Mouse (Mus musculus) embryonic facial prominence, embryonic 14.5 days (tissue): ENCODE results near the gene Isca1. TPM values are rescaled to one million over a fixed set of nuclear protein-coding genes. Genes with fewer than 3 reads are reported as not detected.
A peak's percentile ranks its signal among the peaks of the same experiment; 100 is the strongest.
"Not testable (repeated sequence)": the region's sequence is repeated elsewhere in the genome, so short reads cannot be mapped to it uniquely, and the experiment has no call there.

Experiments used
- ATAC-seq: fragments of 200-750 bp; cut with Nextera tagmentation; 2 replicates; pipeline ENCODE4 v1.8.0; 2017; ENCODE audit warnings: low read depth, moderate number of reproducible peaks, moderate TSS enrichment
- DNase-seq: peaks from one replicate; pipeline ENCODE4 v3.0.0-alpha.2; 2015; ENCODE audit warnings: low spot score
- H3K27ac ChIP-seq: fragments of 300-500 bp; sonication (generic); replicated peaks from 2 replicates; pipeline ENCODE4 v1.5.1; 2014; ENCODE audit warnings: low read depth, mild to moderate bottlenecking, low read length, moderate library complexity
- H3K27me3 ChIP-seq: fragments of 300-500 bp; sonication (generic); replicated peaks from 2 replicates; pipeline ENCODE4 v1.6.1; 2014; ENCODE audit warnings: low read length; ENCODE audit not compliant: control insufficient read depth, insufficient read depth
- H3K36me3 ChIP-seq: fragments of 300-500 bp; sonication (generic); 2 replicates; pipeline ENCODE4 v1.6.1; 2014; ENCODE audit warnings: low read length, mixed read lengths; ENCODE audit not compliant: control insufficient read depth, insufficient read depth
- H3K4me1 ChIP-seq: fragments of 300-500 bp; sonication (generic); 2 replicates; pipeline ENCODE4 v1.6.1; 2014; ENCODE audit warnings: antibody characterized with exemption, low read length; ENCODE audit not compliant: control insufficient read depth, insufficient read depth
- H3K4me2 ChIP-seq: fragments of 300-500 bp; sonication (generic); 2 replicates; pipeline ENCODE4 v1.6.1; 2014; ENCODE audit warnings: low read depth, mild to moderate bottlenecking, low read length, moderate library complexity, mixed read lengths
- H3K4me3 ChIP-seq: fragments of 300-500 bp; sonication (generic); 2 replicates; pipeline ENCODE4 v1.5.1; 2014; ENCODE audit warnings: low read depth, mild to moderate bottlenecking, low read length
- H3K9ac ChIP-seq: fragments of 300-500 bp; sonication (generic); 2 replicates; pipeline ENCODE4 v1.6.1; 2014; ENCODE audit warnings: low read depth, mild to moderate bottlenecking, low read length, moderate library complexity, mixed read lengths
- H3K9me3 ChIP-seq: fragments of 300-500 bp; sonication (generic); 2 replicates; pipeline ENCODE4 v1.6.1; 2016; ENCODE audit warnings: low read length; ENCODE audit not compliant: control insufficient read depth
- WGBS: fragments of 180-500 bp; shearing (Covaris S2); extraction: QIAGEN DNeasy Blood & Tissue Kit; methylation state at CpG from one replicate; pipeline ENCODE4 v1.1.7; 2014; 5-methylcytosine and 5-hydroxymethylcytosine counted together
- polyA plus RNA-seq: library from polyadenylated mRNA; unstranded; fragments of >200 nt; fragmentation: Nextera tagmentation; extraction: Ambion mirVana; gene quantifications from 2 replicates; pipeline ENCODE4 v1.2.1, GENCODE M21; 2014

Isca1 gene
- polyA plus RNA-seq, 1 experiment from 2014 or later = 147 TPM

DNA sequence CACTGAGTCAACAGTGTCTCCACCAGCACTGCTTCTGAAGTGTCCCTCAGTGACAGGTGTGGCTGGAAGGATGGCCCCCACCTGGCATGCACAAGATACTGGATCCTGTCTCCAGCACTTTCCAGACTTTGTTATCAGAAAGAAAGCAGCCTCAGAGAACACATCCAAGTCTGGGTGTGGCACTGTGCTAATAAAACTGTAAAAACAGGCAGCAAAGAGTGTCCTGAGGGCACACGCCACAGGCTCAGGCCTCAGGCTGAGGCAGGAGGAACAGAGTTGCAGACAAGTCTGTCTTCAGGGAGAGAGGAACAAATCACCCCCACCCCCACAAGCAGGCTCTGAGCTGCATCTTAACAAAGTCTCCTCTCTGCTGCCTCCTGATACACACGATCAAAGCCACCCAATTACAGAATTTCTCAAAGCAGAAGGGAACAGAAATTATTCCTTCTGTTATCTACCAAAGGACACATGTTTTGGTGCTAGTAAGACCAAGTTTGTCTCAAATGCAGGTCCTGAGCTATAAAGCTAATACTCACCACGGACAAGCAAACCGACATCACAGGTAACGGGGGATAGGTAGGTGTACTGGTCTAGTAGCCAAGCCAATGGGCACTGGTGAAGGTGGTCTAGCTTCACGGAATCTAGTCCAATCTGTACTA lies 26.3 kb upstream of the Isca1 start:
- Histone ChIP-seq H3K4me3 (no peak overlapping the region), H3K27ac (no peak overlapping the region), H3K9ac (no peak overlapping the region), H3K9me3 (no peaks in the 10 kb centered on the region), H3K27me3 (no peaks in the 10 kb centered on the region), H3K4me2 (no peak overlapping the region), H3K4me1 (no peaks in the 10 kb centered on the region), H3K36me3 (peaks cover 98% of the 10 kb centered on the region)
- ATAC-seq (no peak), DNase-seq (no peak)
- 94% methylated on average over 6 of the region's 6 CpGs for WGBS

DNA sequence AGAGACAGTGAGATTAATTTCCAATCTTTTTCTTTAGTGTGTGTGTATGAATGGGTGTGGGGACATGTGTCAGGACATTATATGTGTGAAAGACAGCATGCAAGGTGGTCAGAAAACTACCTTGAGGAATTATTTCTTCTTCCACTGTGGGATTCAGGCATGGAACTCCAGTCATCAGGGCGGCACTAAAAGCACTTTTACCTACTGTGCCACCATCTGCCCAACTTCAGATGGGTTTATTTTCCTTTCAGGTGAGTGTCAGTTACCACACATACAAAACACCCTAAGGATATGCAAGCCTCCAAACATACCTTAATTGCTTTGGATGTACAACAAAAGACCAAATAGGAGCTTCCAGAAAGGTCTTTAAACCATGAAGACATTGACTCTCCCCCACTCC lies 25.2 kb upstream of the Isca1 start:
- no peak overlapping the region for H3K4me2 ChIP-seq
- peaks cover 98% of the 10 kb centered on the region for H3K36me3 ChIP-seq
- no peak overlapping the region for H3K27ac ChIP-seq
- 90% methylated on average over 1 of the region's 1 CpGs for WGBS
- ATAC-seq = no peak
- no peak overlapping the region for H3K9ac ChIP-seq
- H3K27me3 ChIP-seq = no peaks in the 10 kb centered on the region
- DNase-seq = no peak
- H3K9me3 ChIP-seq = no peaks in the 10 kb centered on the region
- no peak overlapping the region for H3K4me3 ChIP-seq
- no peaks in the 10 kb centered on the region for H3K4me1 ChIP-seq

DNA sequence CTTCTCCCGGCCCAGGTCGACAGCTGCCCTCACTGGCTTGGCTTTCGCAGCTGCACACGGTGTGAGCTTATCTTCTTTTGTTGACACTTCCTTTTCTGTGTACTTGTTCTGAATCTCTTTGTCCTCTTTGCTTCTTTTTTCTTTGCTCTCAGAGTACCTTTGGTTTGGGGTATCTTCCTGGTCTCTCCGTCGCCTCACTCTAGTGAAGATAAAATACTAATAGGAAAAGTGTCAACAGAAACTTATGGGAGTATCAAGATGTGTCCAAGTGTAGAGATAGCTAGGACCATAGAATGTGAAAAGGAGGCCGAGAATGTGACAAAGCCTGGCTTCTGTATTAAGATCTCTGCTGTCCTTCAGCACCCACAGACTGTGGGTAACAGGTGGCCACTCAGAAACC lies 12.5 kb upstream of the Isca1 start, which contains the start of gene Gm49354:
Gm49354 (minus strand) TSS at position 101 of the 400 bp plus-strand sequence.
- Histone ChIP-seq H3K4me2 (no peak within 1 kb of the TSS), H3K4me1 (no peaks in the 10 kb centered on the region), H3K27ac (no peak within 1 kb of the TSS), H3K4me3 (no peak within 1 kb of the TSS), H3K9ac (no peak within 1 kb of the TSS), H3K9me3 (no peaks in the 10 kb centered on the region), H3K36me3 (peaks cover 99% of the 10 kb centered on the region), H3K27me3 (no peaks in the 10 kb centered on the region)
- 94% methylated on average over 7 of the region's 7 CpGs for WGBS
- ATAC-seq (no peak), DNase-seq (no peak)

DNA sequence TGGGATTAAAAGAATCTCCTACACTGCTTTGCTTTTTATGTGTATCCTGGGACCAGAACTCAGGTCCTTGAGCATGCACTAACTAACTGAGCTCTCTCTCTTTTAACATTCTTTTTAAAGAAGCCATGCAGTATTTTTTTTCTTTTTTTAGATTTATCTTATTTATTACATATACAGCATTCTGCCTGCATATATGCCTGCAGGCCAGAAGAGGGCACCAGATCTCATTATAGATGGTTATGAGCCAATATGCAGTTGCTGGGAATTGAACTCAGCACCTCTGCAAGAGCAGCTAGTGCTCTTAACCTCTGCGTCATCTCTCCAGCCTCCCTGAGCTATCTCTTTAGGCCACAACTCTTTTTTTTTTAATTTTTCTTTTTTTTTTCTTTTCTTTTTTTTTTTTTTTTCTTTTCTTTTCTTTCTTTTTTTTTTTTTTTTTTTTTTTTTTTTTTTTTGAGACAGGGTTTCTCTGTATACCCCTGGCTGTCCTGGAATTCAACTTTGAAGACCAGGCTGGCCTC lies 10.2 kb upstream of the Isca1 start:
- not testable (repeated sequence) for H3K27me3 ChIP-seq, DNase-seq, H3K4me1 ChIP-seq, ATAC-seq, H3K9me3 ChIP-seq, H3K27ac ChIP-seq, H3K9ac ChIP-seq, H3K4me2 ChIP-seq, H3K4me3 ChIP-seq
- peaks cover 97% of the 10 kb centered on the region for H3K36me3 ChIP-seq
- WGBS = 92% methylated on average over 1 of the region's 1 CpGs

DNA sequence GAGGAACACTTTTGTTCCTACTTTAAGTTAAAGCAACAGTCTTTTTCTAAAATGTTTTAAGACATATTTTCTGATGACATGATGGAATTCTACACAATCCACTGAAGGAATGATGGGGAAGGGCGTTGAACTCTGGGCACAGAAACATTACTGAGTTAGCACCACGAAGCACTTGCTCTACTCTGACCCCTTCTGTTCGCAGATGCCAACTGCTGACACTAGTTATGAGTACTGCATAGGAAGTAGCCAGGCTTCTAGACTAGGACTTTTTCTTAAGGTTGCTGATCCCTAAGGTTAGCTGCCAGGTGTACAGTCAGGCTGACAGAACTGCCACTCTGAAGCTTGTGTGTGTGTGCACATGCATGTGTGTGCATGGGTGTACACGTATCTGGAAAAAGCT lies 9.6 kb upstream of the Isca1 start:
- DNase-seq (no peak), ATAC-seq (no peak)
- H3K36me3 ChIP-seq = peaks cover 94% of the 10 kb centered on the region
- H3K9me3 ChIP-seq = no peaks in the 10 kb centered on the region
- H3K27ac ChIP-seq = no peak overlapping the region
- no peak overlapping the region for H3K9ac ChIP-seq
- H3K4me1 ChIP-seq = no peaks in the 10 kb centered on the region
- no peaks in the 10 kb centered on the region for H3K27me3 ChIP-seq
- WGBS = 93% methylated on average over 4 of the region's 4 CpGs
- no peak overlapping the region for H3K4me3 ChIP-seq
- no peak overlapping the region for H3K4me2 ChIP-seq

DNA sequence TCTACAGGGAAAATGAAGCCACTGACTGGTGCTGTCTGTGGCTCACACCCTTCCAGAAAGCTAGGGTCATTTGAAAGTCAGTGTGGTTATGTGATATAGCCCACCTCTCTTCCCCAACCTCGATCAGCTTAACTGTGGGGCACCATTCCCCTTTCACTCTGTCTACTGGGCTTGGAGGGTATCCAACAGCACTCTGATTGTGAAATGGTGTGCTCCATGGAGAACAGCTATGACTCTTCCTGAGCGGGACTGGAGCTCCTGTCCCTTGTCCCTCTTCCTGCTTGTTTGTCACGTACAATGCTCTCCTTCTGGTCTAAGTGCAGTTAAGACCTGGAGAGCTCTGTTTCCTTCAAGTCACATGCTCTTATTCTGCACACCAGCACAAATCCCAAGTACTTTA lies 5.6 kb upstream of the Isca1 start:
- no peaks in the 10 kb centered on the region for H3K27me3 ChIP-seq
- peaks cover 79% of the 10 kb centered on the region for H3K36me3 ChIP-seq
- no peak overlapping the region for H3K27ac ChIP-seq
- no peaks in the 10 kb centered on the region for H3K9me3 ChIP-seq
- WGBS = 87% methylated on average over 3 of the region's 3 CpGs
- no peaks in the 10 kb centered on the region; the same call in 1 of the 2 replicates for H3K4me1 ChIP-seq
- no peak overlapping the region for H3K4me3 ChIP-seq
- H3K9ac ChIP-seq = no peak overlapping the region
- DNase-seq (no peak), ATAC-seq (no peak)
- H3K4me2 ChIP-seq = no peak overlapping the region

DNA sequence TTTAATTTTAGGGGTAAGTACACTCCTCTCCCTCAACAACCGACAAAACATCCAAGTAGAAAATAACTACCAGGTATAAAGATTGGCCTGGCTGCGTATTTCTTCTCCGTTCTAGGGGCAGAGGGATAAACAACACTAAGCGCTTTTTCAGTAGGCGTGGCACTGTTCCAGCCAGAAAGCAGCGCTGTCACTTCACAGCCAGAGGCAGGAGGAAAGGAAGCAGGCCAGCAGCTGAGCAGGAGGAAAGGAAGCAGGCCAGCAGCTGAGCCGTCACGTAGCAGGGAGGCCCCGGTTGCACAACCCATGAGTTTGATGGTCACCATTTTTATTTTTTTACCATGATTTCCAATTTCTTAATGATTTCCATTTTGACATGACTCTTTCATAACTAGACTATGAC lies 1.6 kb upstream of the Isca1 start:
- 40% methylated on average over 9 of the region's 9 CpGs for WGBS
- Histone ChIP-seq H3K4me1 (peaks cover 17% of the 10 kb centered on the region), H3K9me3 (no peaks in the 10 kb centered on the region), H3K27me3 (no peaks in the 10 kb centered on the region), H3K4me3 (no peak overlapping the region), H3K27ac (peak overlapping the region; percentile 98), H3K36me3 (peaks cover 41% of the 10 kb centered on the region), H3K9ac (no peak overlapping the region), H3K4me2 (peak overlapping the region; percentile 69; the same call in 1 of the 2 replicates)
- ATAC-seq = no peak
- DNase-seq = peak; percentile 82

DNA sequence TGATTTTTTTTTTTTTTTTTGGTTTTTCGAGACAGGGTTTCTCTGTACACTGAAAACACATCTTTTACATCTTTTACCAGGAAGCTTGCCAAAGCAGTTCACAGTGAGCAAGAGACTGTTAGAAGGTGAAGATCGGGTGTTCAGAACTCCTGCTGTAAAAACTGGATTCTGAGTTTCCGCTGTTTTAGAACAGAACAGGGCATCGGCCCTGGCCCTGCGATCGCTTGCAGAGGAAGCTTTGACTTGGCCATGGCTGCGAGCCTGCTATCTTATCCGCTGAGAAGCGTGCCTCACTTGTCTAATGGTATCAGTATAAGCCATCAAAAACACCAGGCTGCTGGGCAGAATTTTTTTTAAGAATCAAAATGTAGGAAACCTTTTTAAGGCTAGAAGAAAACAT lies 1.2 kb upstream of the Isca1 start:
- peaks cover 37% of the 10 kb centered on the region for H3K36me3 ChIP-seq
- 57% methylated on average over 9 of the region's 9 CpGs for WGBS

DNA sequence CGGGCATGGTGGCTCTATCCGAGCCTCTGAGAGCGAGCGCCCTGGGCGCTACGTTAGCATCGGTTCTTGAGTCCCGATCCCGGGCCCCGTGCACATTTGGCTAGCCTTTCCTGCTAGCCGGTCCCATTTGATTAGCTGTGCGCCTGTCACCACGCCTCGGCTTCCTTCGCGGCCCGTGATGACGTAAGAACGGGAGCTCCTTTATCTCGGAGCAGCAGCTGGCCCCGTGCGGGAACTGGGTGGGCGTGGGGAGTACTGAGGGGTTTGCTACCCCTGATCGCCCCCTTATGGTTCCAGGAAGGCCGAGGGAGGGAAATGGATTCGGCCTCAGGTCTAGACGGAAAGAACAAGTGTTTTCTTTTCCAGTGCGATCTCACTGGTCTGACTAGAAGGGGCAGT lies 553 bp upstream of the Isca1 start:
- Histone ChIP-seq H3K4me1 (peaks cover 17% of the 10 kb centered on the region), H3K9me3 (no peaks in the 10 kb centered on the region), H3K27ac (peak overlapping the region; percentile 98), H3K9ac (peak overlapping the region; percentile 90), H3K4me2 (peak overlapping the region; percentile 69), H3K4me3 (peak overlapping the region; percentile 89), H3K36me3 (peaks cover 32% of the 10 kb centered on the region), H3K27me3 (no peaks in the 10 kb centered on the region)
- peak; percentile 96 for DNase-seq
- peak; percentile 83 for ATAC-seq
- under 1% methylated on average over 26 of the region's 28 CpGs for WGBS

More for the DNA sequence above, 1.2 kb upstream of the Isca1 start:
- DNase-seq = no peak
- Histone ChIP-seq H3K9ac (peak overlapping the region; percentile 90; the same call in 1 of the 2 replicates), H3K4me1 (peaks cover 17% of the 10 kb centered on the region), H3K4me2 (peak overlapping the region; percentile 69), H3K27ac (peak overlapping the region; percentile 98), H3K4me3 (peak overlapping the region; percentile 89; the same call in 1 of the 2 replicates), H3K9me3 (no peaks in the 10 kb centered on the region), H3K27me3 (no peaks in the 10 kb centered on the region)
- ATAC-seq = no peak
